Mouse (Mus musculus) heart, embryonic 14.5 days (tissue): ENCODE measurements around the gene Ggnbp2. TPM values are rescaled to one million over a fixed set of nuclear protein-coding genes. Genes with fewer than 3 reads are reported as not detected.
A peak's percentile ranks its signal among the peaks of the same experiment; 100 is the strongest.
"Not testable (repeated sequence)": the region's sequence is repeated elsewhere in the genome, so short reads cannot be mapped to it uniquely, and the experiment has no call there.

Experiments used
- ATAC-seq: fragments of 200-750 bp; cut with Nextera tagmentation; 2 replicates; pipeline ENCODE4 v1.8.0; 2017; ENCODE audit warnings: low read depth, moderate TSS enrichment; ENCODE audit not compliant: insufficient number of reproducible peaks, insufficient read depth, low FRiP score
- H3K27ac ChIP-seq, 2 experiments: fragments of 200-500 bp in 1 of 2; fragments of 300-500 bp in 1 of 2; sonication (generic) in 1 of 2; replicated peaks in 1 of 2; 2 replicates each; pipeline ENCODE4 v1.5.1; 2012 to 2014; ENCODE audit warnings: low read depth in 2 of 2, low read length in 2 of 2, control low read depth in 1 of 2, mild to moderate bottlenecking in 1 of 2, mixed read lengths in 1 of 2; ENCODE audit not compliant: control insufficient read depth in 1 of 2, insufficient read depth in 1 of 2
- H3K27me3 ChIP-seq: fragments of 300-500 bp; sonication (generic); 2 replicates; pipeline ENCODE4 v1.6.1; 2014; ENCODE audit warnings: mild to moderate bottlenecking, low read length, control low read depth; ENCODE audit not compliant: control insufficient read depth, insufficient read depth
- H3K36me3 ChIP-seq: fragments of 300-500 bp; sonication (generic); 2 replicates; pipeline ENCODE4 v1.6.1; 2014; ENCODE audit warnings: mild to moderate bottlenecking, control low read depth, low read length, mixed read lengths; ENCODE audit not compliant: control insufficient read depth, insufficient read depth
- H3K4me1 ChIP-seq, 2 experiments: fragments of 200-500 bp in 1 of 2; fragments of 300-500 bp in 1 of 2; sonication (generic) in 1 of 2; 2 replicates each; pipeline ENCODE4 v1.6.1; 2012 to 2014; ENCODE audit warnings: low read length in 2 of 2, control low read depth in 1 of 2, mixed read lengths in 1 of 2; ENCODE audit not compliant: control insufficient read depth in 2 of 2, insufficient read depth in 2 of 2
- H3K4me2 ChIP-seq: fragments of 300-500 bp; sonication (generic); 2 replicates; pipeline ENCODE4 v1.6.1; 2014; ENCODE audit warnings: mild to moderate bottlenecking, low read length
- H3K4me3 ChIP-seq, 2 experiments: fragments of 200-500 bp in 1 of 2; fragments of 300-500 bp in 1 of 2; sonication (generic) in 1 of 2; 2 replicates each; pipeline ENCODE4 v1.5.1; 2012 to 2014; ENCODE audit warnings: low read length in 2 of 2, mild to moderate bottlenecking in 2 of 2, control low read depth in 1 of 2, low read depth in 1 of 2, moderate library complexity in 1 of 2; ENCODE audit not compliant: control insufficient read depth in 1 of 2, insufficient read depth in 1 of 2
- H3K9ac ChIP-seq: fragments of 300-500 bp; sonication (generic); 2 replicates; pipeline ENCODE4 v1.6.1; 2014; ENCODE audit warnings: mild to moderate bottlenecking, low read length
- H3K9me3 ChIP-seq: fragments of 300-500 bp; sonication (generic); 2 replicates; pipeline ENCODE4 v1.6.1; 2016; ENCODE audit warnings: low read length, control low read depth; ENCODE audit not compliant: control insufficient read depth
- WGBS: fragments of 180-500 bp; shearing (Covaris S2); extraction: QIAGEN DNeasy Blood & Tissue Kit; methylation state at CpG from one replicate; pipeline ENCODE4 v1.1.7; 2014; 5-methylcytosine and 5-hydroxymethylcytosine counted together
- polyA plus RNA-seq: library from polyadenylated mRNA; unstranded; fragments of >200 nt; fragmentation: Nextera tagmentation; extraction: Ambion mirVana; gene quantifications from 2 replicates; pipeline ENCODE4 v1.2.1, GENCODE M21; 2014

Gene Ggnbp2
- polyA plus RNA-seq, 1 experiment from 2014 or later: 54.4 TPM

DNA sequence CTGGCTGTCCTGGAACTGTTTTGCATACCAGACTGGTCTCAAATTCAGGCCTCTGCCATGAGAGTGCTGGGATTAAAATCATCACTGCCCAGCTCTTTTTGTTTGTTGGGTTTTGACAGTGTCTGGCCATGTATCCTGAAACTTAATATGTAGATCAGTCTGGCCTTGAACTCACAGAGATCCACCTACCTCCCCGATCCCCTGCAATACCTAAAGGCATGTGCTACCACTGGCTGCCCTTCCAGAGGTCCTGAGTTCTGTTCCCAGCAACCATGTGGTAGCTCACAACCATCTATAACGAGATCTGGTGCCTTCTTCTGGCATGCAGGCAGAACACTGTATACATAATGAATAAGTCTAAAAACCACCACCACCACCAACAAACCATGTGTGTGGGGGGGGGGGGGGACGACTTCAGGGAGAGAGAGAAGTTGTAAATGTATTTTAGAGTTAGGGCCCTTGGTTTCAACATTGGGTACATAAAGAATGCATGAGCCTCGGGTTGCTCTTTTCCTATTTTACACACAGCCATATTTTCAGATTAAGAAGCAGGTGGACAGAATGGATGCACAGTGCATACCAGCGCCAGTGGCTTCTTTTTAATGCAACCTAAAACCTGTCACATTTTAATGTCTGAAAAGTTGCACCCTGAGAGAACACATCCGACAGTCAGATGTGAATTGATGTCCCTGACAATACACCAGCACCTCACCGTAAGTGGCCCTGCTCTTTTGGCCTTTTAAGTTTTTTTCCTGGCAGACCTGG is 8.6 kb upstream of the Ggnbp2 start:
- Histone ChIP-seq H3K4me1 (peaks cover 5 to 14% of the 10 kb centered on the region in 2 experiments; a peak in 3 of 4 replicates), H3K9me3 (no peaks in the 10 kb centered on the region), H3K27me3 (no peaks in the 10 kb centered on the region), H3K36me3 (peaks cover 36% of the 10 kb centered on the region), H3K4me2 (peak overlapping the region; percentile 95), H3K4me3 (peak overlapping the region; percentile 79 to 92), H3K27ac (peak overlapping the region; percentile 42 to 96; a peak in 2 of 4 replicates), H3K9ac (peak overlapping the region; percentile 95)
- ATAC-seq: no peak
- 19% methylated on average over 7 of the region's 7 CpGs for WGBS

- H3K9me3 ChIP-seq, H3K27ac ChIP-seq, ATAC-seq, H3K9ac ChIP-seq, H3K4me2 ChIP-seq, H3K4me3 ChIP-seq, H3K27me3 ChIP-seq: not testable (repeated sequence)
- Histone ChIP-seq H3K36me3 (peaks cover 23% of the 10 kb centered on the region), H3K4me1 (peaks cover 2 to 14% of the 10 kb centered on the region in 2 experiments; a peak in 3 of 4 replicates)
- no CpG with 5 or more reads among the region's 1 CpGs for WGBS
Observed at GRCm38 (mm10) chr11:84876020-84876419, 5.4 kb upstream of the Ggnbp2 start.

GRCm38 (mm10) chr11:84873042-84873833 is 2.6 kb upstream of the Ggnbp2 start:
- Histone ChIP-seq H3K4me1 (peaks cover 0 to 8% of the 10 kb centered on the region in 2 experiments; a peak in 1 of 4 replicates), H3K9me3 (no peaks in the 10 kb centered on the region), H3K4me3 (no peak overlapping the region), H3K36me3 (peaks cover 22% of the 10 kb centered on the region), H3K27ac (no peak overlapping the region), H3K27me3 (no peaks in the 10 kb centered on the region), H3K4me2 (no peak overlapping the region), H3K9ac (no peak overlapping the region)
- WGBS: 79% methylated on average over 1 of the region's 1 CpGs
- ATAC-seq: no peak

GRCm38 (mm10) chr11:84871548-84872069 is 992 bp upstream of the Ggnbp2 start:
- Histone ChIP-seq H3K9me3 (no peaks in the 10 kb centered on the region), H3K27ac (peak overlapping the region; percentile 98 to 100), H3K36me3 (peaks cover 8% of the 10 kb centered on the region; the same call in 1 of the 2 replicates), H3K9ac (peak overlapping the region; percentile 96), H3K4me2 (peak overlapping the region; percentile 84), H3K4me3 (peak overlapping the region; percentile 96 to 98), H3K4me1 (peaks cover 0 to 17% of the 10 kb centered on the region in 2 experiments; a peak in 2 of 4 replicates), H3K27me3 (no peaks in the 10 kb centered on the region)
- ATAC-seq: no peak
- WGBS: 74% methylated on average over 4 of the region's 4 CpGs

GRCm38 (mm10) chr11:84871046-84871445 is 429 bp upstream of the Ggnbp2 start:
- Histone ChIP-seq H3K9ac (peak overlapping the region; percentile 96), H3K27me3 (no peaks in the 10 kb centered on the region), H3K36me3 (peaks cover 11% of the 10 kb centered on the region; the same call in 1 of the 2 replicates), H3K4me1 (peaks cover 0 to 17% of the 10 kb centered on the region in 2 experiments; a peak in 2 of 4 replicates), H3K4me2 (peak overlapping the region; percentile 84), H3K4me3 (peak overlapping the region; percentile 96 to 98), H3K9me3 (no peaks in the 10 kb centered on the region), H3K27ac (peak overlapping the region; percentile 98 to 100)
- ATAC-seq: peak; percentile 22; the same call in 1 of the 2 replicates
- WGBS: under 1% methylated on average over 10 of the region's 10 CpGs

- peak overlapping the region; percentile 93 for H3K4me2 ChIP-seq
- H3K9ac ChIP-seq: peak overlapping the region; percentile 94
- under 1% methylated on average over 58 of the region's 61 CpGs for WGBS
Observed at GRCm38 (mm10) chr11:84869537-84870232, 932 bp downstream of the Ggnbp2 start.

More at GRCm38 (mm10) chr11:84869537-84870232, 932 bp downstream of the Ggnbp2 start:
- H3K4me3 ChIP-seq: peak overlapping the region; percentile 70 to 96
- peaks cover 0 to 19% of the 10 kb centered on the region in 2 experiments; a peak in 2 of 4 replicates for H3K4me1 ChIP-seq
- H3K9me3 ChIP-seq: no peaks in the 10 kb centered on the region
- H3K27ac ChIP-seq: peak overlapping the region; percentile 88 to 100
- no peaks in the 10 kb centered on the region for H3K27me3 ChIP-seq
- H3K36me3 ChIP-seq: peaks cover 18% of the 10 kb centered on the region; the same call in 1 of the 2 replicates
- ATAC-seq: peak; percentile 80
